8 mouse cellular contexts compared by ENCODE assay signal in the genomic region with DNA sequence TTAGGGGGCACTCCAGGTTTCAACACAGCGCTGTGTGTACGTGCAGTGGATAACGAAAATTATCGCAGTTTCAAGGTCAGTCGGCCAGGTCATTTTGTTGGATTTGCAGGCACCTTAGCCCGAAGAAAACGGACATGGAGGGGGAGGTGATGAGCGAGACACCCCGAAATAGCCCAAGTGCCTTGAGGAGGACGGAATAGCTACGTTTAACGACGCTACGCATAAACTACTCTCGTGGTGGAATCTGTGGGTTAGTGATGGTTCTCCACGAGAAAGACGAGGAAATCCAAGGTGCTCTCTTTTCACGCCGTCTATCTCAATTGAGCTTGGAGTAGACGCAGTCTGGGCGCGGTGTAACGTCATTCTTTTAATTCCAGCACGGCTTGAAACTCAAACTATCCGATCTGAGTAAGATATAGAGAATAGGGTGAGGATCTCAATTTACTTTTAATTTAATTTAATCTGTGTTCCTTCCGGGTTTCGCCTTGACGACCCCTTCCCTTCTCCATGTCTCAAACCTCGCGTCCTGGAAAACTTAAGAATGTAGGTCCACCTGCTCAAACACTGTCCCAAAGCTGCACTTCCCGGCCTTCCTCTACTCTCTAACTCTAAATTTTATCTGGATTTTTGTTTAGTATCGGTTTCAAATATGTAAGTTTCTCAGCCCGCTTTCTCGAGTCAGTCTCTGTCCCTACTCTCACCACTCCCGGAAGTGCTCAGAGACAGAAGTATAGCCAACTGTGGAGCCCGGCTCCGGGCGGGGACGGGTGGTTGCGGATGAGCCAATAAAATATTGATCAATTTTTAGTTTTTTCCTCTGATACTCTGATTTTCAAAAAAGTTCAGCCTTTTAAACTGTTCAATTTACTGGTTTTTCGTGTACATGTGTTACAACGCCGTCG. TPM values are rescaled to one million over a fixed set of nuclear protein-coding genes. Genes with fewer than 3 reads are reported as not detected.
DNase-seq lines count a peak whose midpoint lies in the region; ATAC-seq lines count a peak whose summit lies in the region.

No protein-coding gene starts in this region.

- peak overlapping the region; percentile 29 for H3K9ac ChIP-seq in lung, embryonic 16.5 days (ENCODE audit: low read length)
- peak overlapping the region; percentile 53 for H3K9ac ChIP-seq in embryonic facial prominence, embryonic 14.5 days (ENCODE audit: low read depth, low read length)
- peak overlapping the region; percentile 12; the same call in 1 of the 2 replicates for H3K9ac ChIP-seq in midbrain, embryonic 12.5 days (replicated peaks)

- H3K4me2 ChIP-seq in lung, embryonic 16.5 days (ENCODE audit: low read depth, low read length) = peak overlapping the region; percentile 87
- peak overlapping the region; percentile 67 for H3K4me2 ChIP-seq in embryonic facial prominence, embryonic 14.5 days (ENCODE audit: low read depth, low read length)
- peak overlapping the region; percentile 66 for H3K4me2 ChIP-seq in midbrain, embryonic 12.5 days (replicated peaks)

- peak; percentile 44; the same call in 1 of the 2 replicates for ATAC-seq in lung, embryonic 16.5 days (ENCODE audit: low read depth)
- no peak for ATAC-seq in embryonic facial prominence, embryonic 14.5 days (ENCODE audit: low read depth)
- peak; percentile 47 for ATAC-seq in inflammation-experienced regulatory T-cells, adult 6 months
- ATAC-seq in midbrain, embryonic 12.5 days (ENCODE audit: low FRiP score, low read depth) = no peak
- no peak for ATAC-seq in frontal cortex, adult (ENCODE audit: low TSS enrichment)

- peaks cover 3% of the 10 kb centered on the region; the same call in 1 of the 2 replicates for H3K9me3 ChIP-seq in lung, embryonic 16.5 days (ENCODE audit: control insufficient read depth, low read length)
- H3K9me3 ChIP-seq in embryonic facial prominence, embryonic 14.5 days (ENCODE audit: control insufficient read depth, low read length) = peaks cover 4% of the 10 kb centered on the region; the same call in 1 of the 2 replicates
- no peaks in the 10 kb centered on the region for H3K9me3 ChIP-seq in midbrain, embryonic 12.5 days

- no peaks in the 10 kb centered on the region for H3K36me3 ChIP-seq in lung, embryonic 16.5 days (ENCODE audit: control insufficient read depth, insufficient read depth, low read length)
- no peaks in the 10 kb centered on the region for H3K36me3 ChIP-seq in embryonic facial prominence, embryonic 14.5 days (ENCODE audit: control insufficient read depth, insufficient read depth, low read length)
- no peaks in the 10 kb centered on the region for H3K36me3 ChIP-seq in midbrain, embryonic 12.5 days

- H3K4me1 ChIP-seq in lung, embryonic 16.5 days (replicated peaks; ENCODE audit: control insufficient read depth, insufficient read depth, low read length) = peaks cover 7% of the 10 kb centered on the region; the same call in 1 of the 2 replicates
- no peaks in the 10 kb centered on the region for H3K4me1 ChIP-seq in embryonic facial prominence, embryonic 14.5 days (ENCODE audit: control insufficient read depth, insufficient read depth, low read length)
- H3K4me1 ChIP-seq in midbrain, embryonic 12.5 days = peaks cover 10% of the 10 kb centered on the region

- no peak overlapping the region for H3K27ac ChIP-seq in lung, embryonic 16.5 days (ENCODE audit: low read length)
- no peak overlapping the region for H3K27ac ChIP-seq in embryonic facial prominence, embryonic 14.5 days (replicated peaks; ENCODE audit: low read depth, low read length)
- H3K27ac ChIP-seq in midbrain, embryonic 12.5 days (replicated peaks) = no peak overlapping the region

- peaks cover 3% of the 10 kb centered on the region for H3K27me3 ChIP-seq in lung, embryonic 16.5 days (ENCODE audit: control insufficient read depth, insufficient read depth, low read depth, low read length)
- H3K27me3 ChIP-seq in embryonic facial prominence, embryonic 14.5 days (replicated peaks; ENCODE audit: control insufficient read depth, insufficient read depth, low read length) = peaks cover 38% of the 10 kb centered on the region
- H3K27me3 ChIP-seq in midbrain, embryonic 12.5 days = peaks cover 41% of the 10 kb centered on the region

- no peak for DNase-seq in lung, adult 18-20 months
- DNase-seq in embryonic facial prominence, embryonic 14.5 days (ENCODE audit: low spot score) = no peak
- DNase-seq in thymus, postnatal 4 days = peak; percentile 67
- no peak for DNase-seq in left cerebral cortex, adult 9 months (ENCODE audit: low spot score in 2 of 2)

- peak overlapping the region; percentile 46 for H3K4me3 ChIP-seq in lung, embryonic 16.5 days (ENCODE audit: low read length)
- H3K4me3 ChIP-seq in embryonic facial prominence, embryonic 14.5 days (ENCODE audit: low read depth, low read length) = peak overlapping the region; percentile 43
- H3K4me3 ChIP-seq in midbrain, embryonic 12.5 days = peak overlapping the region; percentile 49

- WGBS in lung, embryonic 16.5 days = under 1% methylated on average over 44 of the region's 44 CpGs
- 1% methylated on average over 44 of the region's 44 CpGs for WGBS in embryonic facial prominence, embryonic 14.5 days
- WGBS in midbrain, embryonic 12.5 days = under 1% methylated on average over 44 of the region's 44 CpGs

RNA-seq across cellular contexts. Expression of a gene that starts 10.6 kb away (rescaled TPM):
- 10.0 and 26.0 TPM in 2 replicates for polyA plus RNA-seq in lung, embryonic 16.5 days (2015; fragmentation: Nextera tagmentation; extraction: Ambion mirVana)
- 0.70 and 0.83 TPM in 2 replicates for polyA plus RNA-seq in embryonic facial prominence, embryonic 14.5 days (2014; fragmentation: Nextera tagmentation; extraction: Ambion mirVana)
- polyA plus RNA-seq in inflammation-experienced regulatory T-cells, adult 6 months (2017; shearing (Covaris generic)) = 1 to 10 TPM in 1 of 3 experiments, under 1 TPM in 1, not detected in 1; 0.24 to 1.2 TPM
- 0.30 TPM in 1 of 2 replicates, not detected in the other for polyA plus RNA-seq in midbrain, embryonic 12.5 days (2016; fragmentation: Nextera tagmentation; extraction: Ambion mirVana)

RNA-seq across cellular contexts. Expression of a gene that starts 15.2 kb away (rescaled TPM):
- polyA plus RNA-seq in lung, embryonic 16.5 days (2015; fragmentation: Nextera tagmentation; extraction: Ambion mirVana) = 2.3 and 15.3 TPM in 2 replicates
- polyA plus RNA-seq in embryonic facial prominence, embryonic 14.5 days (2014; fragmentation: Nextera tagmentation; extraction: Ambion mirVana) = 13.1 TPM in 1 of 2 replicates, not detected in the other
- polyA plus RNA-seq in inflammation-experienced regulatory T-cells, adult 6 months (2017; shearing (Covaris generic)) = 100 to 1,000 TPM in 1 of 3 experiments, 10 to 100 TPM in 1, not detected in 1; 52.3 to 507 TPM
- polyA plus RNA-seq in midbrain, embryonic 12.5 days (2016; fragmentation: Nextera tagmentation; extraction: Ambion mirVana) = 10.1 and 11.3 TPM in 2 replicates

RNA-seq across cellular contexts. Expression of a gene that starts 15.5 kb away (rescaled TPM):
- 6.6 and 7.3 TPM in 2 replicates for polyA plus RNA-seq in lung, embryonic 16.5 days (2015; fragmentation: Nextera tagmentation; extraction: Ambion mirVana)
- 3.9 and 6.6 TPM in 2 replicates for polyA plus RNA-seq in embryonic facial prominence, embryonic 14.5 days (2014; fragmentation: Nextera tagmentation; extraction: Ambion mirVana)
- polyA plus RNA-seq in inflammation-experienced regulatory T-cells, adult 6 months (2017; shearing (Covaris generic)) = 1 to 10 TPM in 2 of 3 experiments, not detected in 1; 2.2 to 9.9 TPM
- polyA plus RNA-seq in midbrain, embryonic 12.5 days (2016; fragmentation: Nextera tagmentation; extraction: Ambion mirVana) = 7.2 and 8.1 TPM in 2 replicates

RNA-seq across cellular contexts. Expression of a gene that starts 21.0 kb away (rescaled TPM):
- polyA plus RNA-seq in lung, embryonic 16.5 days (2015; fragmentation: Nextera tagmentation; extraction: Ambion mirVana) = 23.6 and 24.3 TPM in 2 replicates
- polyA plus RNA-seq in embryonic facial prominence, embryonic 14.5 days (2014; fragmentation: Nextera tagmentation; extraction: Ambion mirVana) = 11.8 and 13.3 TPM in 2 replicates
- polyA plus RNA-seq in inflammation-experienced regulatory T-cells, adult 6 months (2017; shearing (Covaris generic)) = 10 to 100 TPM in 1 of 3 experiments, 1 to 10 TPM in 2; 4.1 to 18.5 (median 6.5) TPM
- polyA plus RNA-seq in midbrain, embryonic 12.5 days (2016; fragmentation: Nextera tagmentation; extraction: Ambion mirVana) = 34.4 and 38.6 TPM in 2 replicates

RNA-seq across cellular contexts. Expression of a gene that starts 22.6 kb away (rescaled TPM):
- 36.8 and 53.7 TPM in 2 replicates for polyA plus RNA-seq in lung, embryonic 16.5 days (2015; fragmentation: Nextera tagmentation; extraction: Ambion mirVana)
- polyA plus RNA-seq in embryonic facial prominence, embryonic 14.5 days (2014; fragmentation: Nextera tagmentation; extraction: Ambion mirVana) = 24.9 and 28.8 TPM in 2 replicates
- polyA plus RNA-seq in inflammation-experienced regulatory T-cells, adult 6 months (2017; shearing (Covaris generic)) = 1 to 10 TPM in 2 of 3 experiments, not detected in 1; 3.9 to 4.5 TPM
- 62.2 and 69.7 TPM in 2 replicates for polyA plus RNA-seq in midbrain, embryonic 12.5 days (2016; fragmentation: Nextera tagmentation; extraction: Ambion mirVana)

Comparison
In these comparisons a context has a peak if more than half of its experiments do, and no peak if none do; other contexts are left out.
1. ATAC-seq: peak in lung, embryonic 16.5 days (single experiment) and inflammation-experienced regulatory T-cells, adult 6 months (single experiment); none in embryonic facial prominence, embryonic 14.5 days (single experiment), midbrain, embryonic 12.5 days (single experiment) and frontal cortex, adult (single experiment).
2. Peak in every context shown above with its lines, with median percentiles within 50 percentile points of each other: H3K4me2 ChIP-seq, H3K4me3 ChIP-seq and H3K9ac ChIP-seq.